Mouse (Mus musculus): ENCODE results near the gene Acbd3.

The Acbd3 gene

GRCm38 (mm10) chr1:180768334-180769168 lies 42.7 kb downstream of the Acbd3 start:
- DNase-seq (ENCODE audit: low read depth, low spot score), result peak; percentile 85

GRCm38 (mm10) chr1:180771306-180771705 lies 45.5 kb downstream of the Acbd3 start:
- Histone ChIP-seq H3K27me3 (ENCODE audit: control insufficient read depth, insufficient read depth, low read length, poor library complexity, severe bottlenecking) (no peaks in the 10 kb centered on the region), H3K36me3 (ENCODE audit: control insufficient read depth, insufficient read depth, low read length, poor library complexity, severe bottlenecking) (no peaks in the 10 kb centered on the region)
- DNase-seq (ENCODE audit: low read depth, low spot score), result peak; percentile 68

More at GRCm38 (mm10) chr1:180768334-180769168, 42.7 kb downstream of the Acbd3 start:
- Histone ChIP-seq H3K27me3 (ENCODE audit: control insufficient read depth, insufficient read depth, low read length, poor library complexity, severe bottlenecking) (no peaks in the 10 kb centered on the region), H3K36me3 (ENCODE audit: control insufficient read depth, insufficient read depth, low read length, poor library complexity, severe bottlenecking) (no peaks in the 10 kb centered on the region)

GRCm38 (mm10) chr1:180771722-180772121 lies 45.9 kb downstream of the Acbd3 start:
- peak; percentile 56 for DNase-seq (ENCODE audit: low read depth, low spot score)
- H3K27me3 ChIP-seq (ENCODE audit: control insufficient read depth, insufficient read depth, low read length, poor library complexity, severe bottlenecking), result no peaks in the 10 kb centered on the region
- no peaks in the 10 kb centered on the region for H3K36me3 ChIP-seq (ENCODE audit: control insufficient read depth, insufficient read depth, low read length, poor library complexity, severe bottlenecking)

- H3K36me3 ChIP-seq (ENCODE audit: control insufficient read depth, insufficient read depth, low read length, poor library complexity, severe bottlenecking), result no peaks in the 10 kb centered on the region
- no peak for DNase-seq (ENCODE audit: low read depth, low spot score)
- H3K27me3 ChIP-seq (ENCODE audit: control insufficient read depth, insufficient read depth, low read length, poor library complexity, severe bottlenecking), result no peaks in the 10 kb centered on the region
Observed at GRCm38 (mm10) chr1:180772291-180772690, 46.4 kb downstream of the Acbd3 start.

GRCm38 (mm10) chr1:180774664-180775063 lies 48.8 kb downstream of the Acbd3 start:
- DNase-seq (ENCODE audit: low read depth, low spot score), result peak; percentile 75
- Histone ChIP-seq H3K36me3 (ENCODE audit: control insufficient read depth, insufficient read depth, low read length, poor library complexity, severe bottlenecking) (no peaks in the 10 kb centered on the region), H3K27me3 (ENCODE audit: control insufficient read depth, insufficient read depth, low read length, poor library complexity, severe bottlenecking) (no peaks in the 10 kb centered on the region)

GRCm38 (mm10) chr1:180775317-180775716 lies 49.5 kb downstream of the Acbd3 start:
- DNase-seq (ENCODE audit: low read depth, low spot score), result no peak
- H3K27me3 ChIP-seq (ENCODE audit: control insufficient read depth, insufficient read depth, low read length, poor library complexity, severe bottlenecking), result no peaks in the 10 kb centered on the region
- H3K36me3 ChIP-seq (ENCODE audit: control insufficient read depth, insufficient read depth, low read length, poor library complexity, severe bottlenecking), result no peaks in the 10 kb centered on the region

GRCm38 (mm10) chr1:180775849-180776493 lies 50.1 kb downstream of the Acbd3 start:
- no peaks in the 10 kb centered on the region for H3K36me3 ChIP-seq (ENCODE audit: control insufficient read depth, insufficient read depth, low read length, poor library complexity, severe bottlenecking)
- no peaks in the 10 kb centered on the region for H3K27me3 ChIP-seq (ENCODE audit: control insufficient read depth, insufficient read depth, low read length, poor library complexity, severe bottlenecking)
- DNase-seq (ENCODE audit: low read depth, low spot score), result no peak

DNA sequence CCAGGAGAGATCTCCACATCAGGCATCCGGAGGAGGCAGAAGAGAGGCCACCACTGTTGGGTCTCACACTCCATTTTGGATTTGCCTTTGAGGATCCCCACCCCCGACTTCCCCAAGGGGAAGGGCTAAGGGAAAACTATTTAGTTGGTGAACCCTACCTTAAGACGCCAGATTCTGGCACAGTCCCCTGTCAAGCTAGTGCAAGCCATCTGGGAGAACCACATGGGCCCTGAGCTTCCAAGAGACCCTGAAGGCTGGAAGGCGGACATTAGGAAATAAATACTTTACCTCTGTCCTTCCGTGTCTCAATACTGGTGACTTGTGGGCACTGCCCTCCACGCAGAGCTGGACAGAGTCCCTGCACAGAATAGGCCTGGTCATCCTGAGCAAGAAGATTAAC lies 50.7 kb downstream of the Acbd3 start:
- DNase-seq (ENCODE audit: low read depth, low spot score), result no peak
- no peaks in the 10 kb centered on the region for H3K36me3 ChIP-seq (ENCODE audit: control insufficient read depth, insufficient read depth, low read length, poor library complexity, severe bottlenecking)

DNA sequence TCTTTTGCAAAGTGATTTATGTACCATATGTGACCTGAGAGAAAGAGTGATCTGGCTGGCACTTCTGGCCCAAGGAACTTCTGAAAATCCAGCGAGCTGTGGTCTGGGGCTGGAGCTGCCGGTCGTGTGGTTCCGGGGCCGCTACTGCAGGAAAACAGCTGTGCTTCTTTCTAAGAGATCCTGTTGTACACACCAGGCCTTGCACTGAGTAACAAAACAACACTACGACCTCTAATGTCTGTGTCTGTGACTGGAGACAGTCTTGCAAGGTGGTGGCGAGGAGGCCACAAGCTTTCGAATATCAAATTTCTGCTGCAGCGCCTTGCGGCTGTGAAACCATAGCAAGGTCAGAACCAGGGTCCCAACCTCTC lies 51.4 kb downstream of the Acbd3 start:
- DNase-seq (ENCODE audit: low read depth, low spot score), result no peak
- no peaks in the 10 kb centered on the region for H3K27me3 ChIP-seq (ENCODE audit: control insufficient read depth, insufficient read depth, low read length, poor library complexity, severe bottlenecking)
- H3K36me3 ChIP-seq (ENCODE audit: control insufficient read depth, insufficient read depth, low read length, poor library complexity, severe bottlenecking), result no peaks in the 10 kb centered on the region

More for the DNA sequence above, 50.7 kb downstream of the Acbd3 start:
- no peaks in the 10 kb centered on the region for H3K27me3 ChIP-seq (ENCODE audit: control insufficient read depth, insufficient read depth, low read length, poor library complexity, severe bottlenecking)

GRCm38 (mm10) chr1:180777660-180778402 lies 52.0 kb downstream of the Acbd3 start:
- DNase-seq (ENCODE audit: low read depth, low spot score), result peak; percentile 61
- Histone ChIP-seq H3K36me3 (ENCODE audit: control insufficient read depth, insufficient read depth, low read length, poor library complexity, severe bottlenecking) (no peaks in the 10 kb centered on the region), H3K27me3 (ENCODE audit: control insufficient read depth, insufficient read depth, low read length, poor library complexity, severe bottlenecking) (no peaks in the 10 kb centered on the region)

GRCm38 (mm10) chr1:180778403-180778754 lies 52.5 kb downstream of the Acbd3 start:
- DNase-seq (ENCODE audit: low read depth, low spot score), result no peak
- no peaks in the 10 kb centered on the region for H3K27me3 ChIP-seq (ENCODE audit: control insufficient read depth, insufficient read depth, low read length, poor library complexity, severe bottlenecking)
- H3K36me3 ChIP-seq (ENCODE audit: control insufficient read depth, insufficient read depth, low read length, poor library complexity, severe bottlenecking), result no peaks in the 10 kb centered on the region

DNA sequence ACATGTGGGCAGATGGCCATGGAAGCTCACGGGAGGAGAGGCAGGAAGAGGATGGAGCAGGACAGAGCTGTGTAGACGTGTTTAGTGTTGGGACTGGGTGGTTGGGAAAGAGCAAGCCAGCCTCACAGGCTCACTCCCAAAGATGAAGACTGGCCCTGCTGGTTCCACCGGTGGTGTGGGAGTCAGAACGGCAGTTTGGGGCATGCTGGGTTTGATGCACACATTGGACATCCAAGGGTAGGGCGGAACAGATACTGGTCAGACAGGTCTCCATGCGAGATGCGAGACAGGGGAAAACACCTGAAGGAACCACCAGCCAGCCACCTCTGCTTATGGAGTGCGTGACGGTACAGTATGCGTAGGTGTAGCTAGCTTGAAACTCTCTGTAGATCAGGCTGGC lies 53.1 kb downstream of the Acbd3 start:
- H3K27me3 ChIP-seq (ENCODE audit: control insufficient read depth, insufficient read depth, low read length, poor library complexity, severe bottlenecking), result no peaks in the 10 kb centered on the region
- no peak for DNase-seq (ENCODE audit: low read depth, low spot score)
- no peaks in the 10 kb centered on the region for H3K36me3 ChIP-seq (ENCODE audit: control insufficient read depth, insufficient read depth, low read length, poor library complexity, severe bottlenecking)

DNA sequence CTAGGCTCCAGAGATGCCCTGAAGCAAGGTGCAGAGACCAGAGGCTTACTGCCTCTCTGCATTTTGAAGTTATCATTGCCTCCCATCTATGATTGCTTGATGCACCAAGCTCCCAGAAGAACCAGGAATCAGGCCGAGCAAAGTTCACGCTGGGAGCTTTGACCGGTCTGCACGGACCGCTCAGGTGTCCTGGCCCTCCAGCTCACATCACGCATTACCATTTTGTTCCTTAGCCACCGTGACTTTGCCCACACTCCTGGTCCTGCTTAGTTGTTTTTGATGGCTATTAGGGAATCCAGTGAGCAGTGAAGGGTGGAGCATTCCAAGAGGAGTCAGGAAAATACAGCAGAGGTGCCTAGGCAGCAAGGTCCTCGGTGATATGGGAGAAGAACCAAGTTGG lies 54.4 kb downstream of the Acbd3 start:
- H3K36me3 ChIP-seq (ENCODE audit: control insufficient read depth, insufficient read depth, low read length, poor library complexity, severe bottlenecking), result no peaks in the 10 kb centered on the region
- no peaks in the 10 kb centered on the region for H3K27me3 ChIP-seq (ENCODE audit: control insufficient read depth, insufficient read depth, low read length, poor library complexity, severe bottlenecking)
- DNase-seq (ENCODE audit: low read depth, low spot score), result no peak

- Histone ChIP-seq H3K27me3 (ENCODE audit: control insufficient read depth, insufficient read depth, low read length, poor library complexity, severe bottlenecking) (no peaks in the 10 kb centered on the region), H3K36me3 (ENCODE audit: control insufficient read depth, insufficient read depth, low read length, poor library complexity, severe bottlenecking) (no peaks in the 10 kb centered on the region)
- DNase-seq (ENCODE audit: low read depth, low spot score), result no peak
Observed at GRCm38 (mm10) chr1:180781250-180781649, 55.4 kb downstream of the Acbd3 start.
